Mouse (Mus musculus): ENCODE results near the gene Rab14. TPM values are rescaled to one million over a fixed set of nuclear protein-coding genes. Genes with fewer than 3 reads are reported as not detected.

Gene Rab14
- polyA plus RNA-seq, 1 experiment from 2014 or later: 208 TPM

DNA sequence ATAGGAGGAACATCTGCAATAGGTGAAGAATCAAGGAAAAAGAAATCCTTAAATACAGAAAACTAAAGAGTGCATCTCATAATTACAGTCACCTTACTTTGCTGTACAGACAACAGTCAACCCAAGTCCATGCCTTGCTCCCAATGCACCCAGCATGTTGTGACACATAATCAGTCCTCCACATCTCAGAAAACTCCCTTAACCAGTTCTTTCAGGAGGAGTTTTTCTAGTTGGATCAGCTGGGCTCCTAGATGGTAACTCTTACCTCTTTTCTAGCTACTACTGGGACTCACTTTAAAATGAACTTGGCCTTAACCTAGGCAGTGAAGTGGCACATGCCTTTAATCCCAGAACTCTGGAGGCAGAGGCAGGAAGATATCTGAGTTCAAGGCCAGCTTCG, 6.9 kb downstream of the Rab14 start:
- no peak for TF ChIP-seq EP300 (IDR thresholded peaks at IDR 0.05; ENCODE audit: low read depth)
- no peak for TF ChIP-seq CTCF (IDR thresholded peaks at IDR 0.05; ENCODE audit: low read depth)
- no peak for DNase-seq
- ATAC-seq: no peak
- Histone ChIP-seq H3K27me3 (ENCODE audit: insufficient read depth, low read length) (no peaks in the 10 kb centered on the region), H3K9me3 (ENCODE audit: low read length) (no peaks in the 10 kb centered on the region), H3K4me1 (ENCODE audit: insufficient read depth) (peaks cover 12% of the 10 kb centered on the region), H3K27ac (ENCODE audit: low read depth) (peak overlapping the region; percentile 49; the same call in 1 of the 2 replicates), H3K36me3 (replicated peaks; ENCODE audit: insufficient read depth, low read length) (peaks cover 36% of the 10 kb centered on the region), H3K4me2 (ENCODE audit: low read depth, low read length) (no peak overlapping the region), H3K9ac (replicated peaks) (no peak overlapping the region), H3K4me3 (ENCODE audit: low read depth, low read length) (no peak overlapping the region)
- 64% methylated on average over 1 of the region's 1 CpGs for WGBS (ENCODE audit: insufficient replicate concordance)

DNA sequence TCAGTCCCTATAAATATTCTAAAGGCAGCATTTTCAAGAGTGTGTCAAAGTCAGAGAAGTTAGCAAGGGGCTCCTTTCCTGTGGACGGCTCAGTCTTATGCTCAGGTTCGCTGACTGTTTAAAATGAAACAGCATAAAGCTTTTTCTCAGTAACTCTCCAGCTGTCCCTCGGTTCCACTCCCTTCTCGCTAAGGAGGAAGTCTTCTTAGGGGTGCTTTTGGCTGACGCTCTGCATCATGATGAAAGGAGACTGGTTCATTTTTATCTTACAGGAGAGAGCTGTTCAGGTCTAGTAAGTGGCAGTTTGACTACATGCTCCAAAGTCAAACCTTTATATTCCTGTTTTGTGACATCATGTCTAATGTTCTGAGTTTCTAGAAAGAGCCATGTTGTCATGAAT, 12.0 kb downstream of the Rab14 start:
- H3K9me3 ChIP-seq (ENCODE audit: low read length): no peaks in the 10 kb centered on the region
- no peaks in the 10 kb centered on the region for H3K27me3 ChIP-seq (ENCODE audit: insufficient read depth, low read length)
- no peak overlapping the region for H3K4me3 ChIP-seq (ENCODE audit: low read depth, low read length)
- no peak for TF ChIP-seq EP300 (IDR thresholded peaks at IDR 0.05; ENCODE audit: low read depth)
- TF ChIP-seq CTCF (IDR thresholded peaks at IDR 0.05; ENCODE audit: low read depth): no peak
- no peak overlapping the region for H3K4me2 ChIP-seq (ENCODE audit: low read depth, low read length)
- H3K4me1 ChIP-seq (ENCODE audit: insufficient read depth): peaks cover under 1% of the 10 kb centered on the region; the same call in 1 of the 2 replicates
- H3K9ac ChIP-seq (replicated peaks): no peak overlapping the region
- H3K27ac ChIP-seq (ENCODE audit: low read depth): no peak overlapping the region
- ATAC-seq: no peak
- DNase-seq: no peak
- 69% methylated on average over 5 of the region's 5 CpGs for WGBS (ENCODE audit: insufficient replicate concordance)
- peaks cover 56% of the 10 kb centered on the region for H3K36me3 ChIP-seq (replicated peaks; ENCODE audit: insufficient read depth, low read length)

DNA sequence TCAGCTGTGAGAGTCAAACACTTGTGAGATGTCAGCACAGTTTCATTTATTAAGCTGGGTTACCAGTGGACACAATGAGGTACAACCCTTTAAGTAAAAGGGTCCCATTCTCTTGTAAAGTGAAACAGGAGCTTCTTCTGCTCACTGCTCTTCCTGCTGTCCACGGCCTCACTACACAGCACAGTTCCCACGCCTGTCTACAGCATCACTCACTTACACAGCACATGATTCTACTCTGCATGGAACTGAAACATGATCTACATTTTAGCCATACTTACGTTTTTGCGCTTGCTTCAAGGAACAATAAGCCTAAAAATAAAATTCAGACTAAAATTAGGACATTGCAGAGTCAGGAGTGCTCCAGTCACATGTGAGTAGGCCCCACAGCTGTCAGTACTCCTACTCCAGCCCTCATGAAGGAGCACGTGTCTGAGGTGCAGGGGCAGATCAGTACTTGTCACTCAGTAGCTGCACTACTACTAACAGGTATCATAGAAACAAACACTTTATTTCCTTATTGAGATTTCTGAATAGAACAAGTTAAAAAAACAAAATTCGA, 17.7 kb downstream of the Rab14 start:
- no peaks in the 10 kb centered on the region for H3K27me3 ChIP-seq (ENCODE audit: insufficient read depth, low read length)
- no peak for ATAC-seq
- DNase-seq: no peak
- 86% methylated on average over 6 of the region's 6 CpGs for WGBS (ENCODE audit: insufficient replicate concordance)
- peaks cover 64% of the 10 kb centered on the region for H3K36me3 ChIP-seq (replicated peaks; ENCODE audit: insufficient read depth, low read length)
- no peak overlapping the region for H3K4me2 ChIP-seq (ENCODE audit: low read depth, low read length)
- H3K4me1 ChIP-seq (ENCODE audit: insufficient read depth): no peaks in the 10 kb centered on the region
- no peak overlapping the region for H3K9ac ChIP-seq (replicated peaks)
- no peaks in the 10 kb centered on the region for H3K9me3 ChIP-seq (ENCODE audit: low read length)
- no peak overlapping the region for H3K27ac ChIP-seq (ENCODE audit: low read depth)
- no peak overlapping the region for H3K4me3 ChIP-seq (ENCODE audit: low read depth, low read length)
- no peak for TF ChIP-seq EP300 (IDR thresholded peaks at IDR 0.05; ENCODE audit: low read depth)
- no peak for TF ChIP-seq CTCF (IDR thresholded peaks at IDR 0.05; ENCODE audit: low read depth)

DNA sequence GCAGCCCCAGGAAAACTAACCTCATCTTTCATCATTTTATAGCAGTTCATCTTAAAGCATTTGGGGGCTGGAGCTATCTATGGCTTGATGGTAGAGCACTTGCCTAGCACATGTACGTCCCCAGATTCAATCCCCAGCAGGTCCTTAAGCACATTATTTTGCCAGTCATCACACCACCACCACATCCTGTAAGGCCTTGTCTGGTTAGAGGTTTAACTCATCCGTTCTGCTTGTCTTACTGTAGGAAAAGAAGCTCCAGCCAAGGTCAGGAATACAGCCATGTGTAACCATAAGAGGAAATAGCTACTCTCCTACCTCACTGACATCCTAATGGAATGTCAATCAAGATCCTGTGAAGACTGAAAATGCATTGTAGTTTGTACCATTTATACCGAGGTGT, 22.8 kb downstream of the Rab14 start:
- TF ChIP-seq EP300 (IDR thresholded peaks at IDR 0.05; ENCODE audit: low read depth) (no peak), CTCF (IDR thresholded peaks at IDR 0.05; ENCODE audit: low read depth) (no peak)
- no peak overlapping the region for H3K9ac ChIP-seq (replicated peaks)
- no peaks in the 10 kb centered on the region for H3K9me3 ChIP-seq (ENCODE audit: low read length)
- peaks cover 3% of the 10 kb centered on the region; the same call in 1 of the 2 replicates for H3K4me1 ChIP-seq (ENCODE audit: insufficient read depth)
- ATAC-seq (no peak), DNase-seq (no peak)
- WGBS (ENCODE audit: insufficient replicate concordance): 68% methylated on average over 3 of the region's 3 CpGs
- H3K27ac ChIP-seq (ENCODE audit: low read depth): no peak overlapping the region
- no peaks in the 10 kb centered on the region for H3K27me3 ChIP-seq (ENCODE audit: insufficient read depth, low read length)
- H3K4me3 ChIP-seq (ENCODE audit: low read depth, low read length): no peak overlapping the region
- no peak overlapping the region for H3K4me2 ChIP-seq (ENCODE audit: low read depth, low read length)
- H3K36me3 ChIP-seq (replicated peaks; ENCODE audit: insufficient read depth, low read length): peaks cover 72% of the 10 kb centered on the region

GRCm38 (mm10) chr2:35175281-35176065, 25.4 kb downstream of the Rab14 start:
- H3K4me1 ChIP-seq (ENCODE audit: insufficient read depth): peaks cover 3% of the 10 kb centered on the region; the same call in 1 of the 2 replicates
- no peak for TF ChIP-seq CTCF (IDR thresholded peaks at IDR 0.05; ENCODE audit: low read depth)
- no peak for TF ChIP-seq EP300 (IDR thresholded peaks at IDR 0.05; ENCODE audit: low read depth)
- H3K27me3 ChIP-seq (ENCODE audit: insufficient read depth, low read length): no peaks in the 10 kb centered on the region
- no peak overlapping the region for H3K9ac ChIP-seq (replicated peaks)
- no peak overlapping the region for H3K4me2 ChIP-seq (ENCODE audit: low read depth, low read length)
- H3K36me3 ChIP-seq (replicated peaks; ENCODE audit: insufficient read depth, low read length): peaks cover 78% of the 10 kb centered on the region
- no peaks in the 10 kb centered on the region for H3K9me3 ChIP-seq (ENCODE audit: low read length)
- no peak overlapping the region for H3K27ac ChIP-seq (ENCODE audit: low read depth)
- DNase-seq (no peak), ATAC-seq (no peak)
- H3K4me3 ChIP-seq (ENCODE audit: low read depth, low read length): no peak overlapping the region
- 80% methylated on average over 12 of the region's 12 CpGs for WGBS (ENCODE audit: insufficient replicate concordance)

GRCm38 (mm10) chr2:35174100-35174499, 26.8 kb downstream of the Rab14 start:
- H3K9ac ChIP-seq (replicated peaks): no peak overlapping the region
- no peak for ATAC-seq
- 29% methylated on average over 5 of the region's 5 CpGs for WGBS (ENCODE audit: insufficient replicate concordance)
- no peak overlapping the region for H3K4me2 ChIP-seq (ENCODE audit: low read depth, low read length)
- no peak for DNase-seq
- H3K36me3 ChIP-seq (replicated peaks; ENCODE audit: insufficient read depth, low read length): peaks cover 80% of the 10 kb centered on the region
- peak overlapping the region; percentile 56; the same call in 1 of the 2 replicates for H3K27ac ChIP-seq (ENCODE audit: low read depth)
- H3K4me1 ChIP-seq (ENCODE audit: insufficient read depth): peaks cover 3% of the 10 kb centered on the region; the same call in 1 of the 2 replicates
- no peak overlapping the region for H3K4me3 ChIP-seq (ENCODE audit: low read depth, low read length)
- TF ChIP-seq CTCF (IDR thresholded peaks at IDR 0.05; ENCODE audit: low read depth) (no peak), EP300 (IDR thresholded peaks at IDR 0.05; ENCODE audit: low read depth) (no peak)
- no peaks in the 10 kb centered on the region for H3K9me3 ChIP-seq (ENCODE audit: low read length)
- H3K27me3 ChIP-seq (ENCODE audit: insufficient read depth, low read length): no peaks in the 10 kb centered on the region

All from liver, postnatal 0 days (tissue).